17 mouse cellular contexts compared by ENCODE assay signal in genomic region chr1:161925281-161925805, GRCm38 (mm10). TPM values are rescaled to one million over a fixed set of nuclear protein-coding genes. Genes with fewer than 3 reads are reported as not detected.
A peak's percentile ranks its signal among the peaks of the same experiment; 100 is the strongest.
DNase-seq lines count a peak whose midpoint lies in the region; ATAC-seq and TF ChIP-seq lines count a peak whose summit lies in the region.
"Had no signal": no experiment of that assay in that cellular context is flagged by ENCODE, and none has a peak within 500 bp of the region (broad histone marks: within the 10 kb centered on the region; RNA-seq: fewer than 3 reads in every experiment).

No protein-coding gene starts in this region.

- no peaks in the 10 kb centered on the region for H3K36me3 ChIP-seq in embryonic facial prominence, embryonic 14.5 days (ENCODE audit: control insufficient read depth, insufficient read depth, low read length)
- H3K36me3 ChIP-seq in embryonic facial prominence, embryonic 10.5 days (replicated peaks) = no peaks in the 10 kb centered on the region
- H3K36me3 ChIP-seq in lung, embryonic 14.5 days (ENCODE audit: insufficient read depth) = no peaks in the 10 kb centered on the region

- no peak overlapping the region for H3K9ac ChIP-seq in embryonic facial prominence, embryonic 14.5 days (ENCODE audit: low read depth, low read length)
- H3K9ac ChIP-seq in lung, embryonic 14.5 days = no peak overlapping the region

- WGBS in embryonic facial prominence, embryonic 14.5 days = 82% methylated on average over 13 of the region's 13 CpGs
- WGBS in embryonic facial prominence, embryonic 10.5 days = 87% methylated on average over 13 of the region's 13 CpGs
- 43% methylated on average over 13 of the region's 13 CpGs for WGBS in cerebellum, adult 2 months
- 71% methylated on average over 13 of the region's 13 CpGs for whole genome bisulfite sequencing in lung, embryonic 14.5 days

- no peak for TF ChIP-seq CTCF in cerebellum, adult 2 months (IDR thresholded peaks at IDR 0.05; ENCODE audit: borderline replicate concordance, insufficient read depth, low read depth, low read length)
- TF ChIP-seq CTCF in lung, embryonic 14.5 days (IDR thresholded peaks at IDR 0.05; ENCODE audit: low read depth) = no peak

- H3K4me1 ChIP-seq in embryonic facial prominence, embryonic 14.5 days (ENCODE audit: control insufficient read depth, insufficient read depth, low read length) = no peaks in the 10 kb centered on the region
- peaks cover 5% of the 10 kb centered on the region; the same call in 1 of the 2 replicates for H3K4me1 ChIP-seq in embryonic facial prominence, embryonic 10.5 days
- no peaks in the 10 kb centered on the region for H3K4me1 ChIP-seq in cerebellum, adult 2 months (ENCODE audit: control insufficient read depth, insufficient read depth, low read length)
- no peaks in the 10 kb centered on the region for H3K4me1 ChIP-seq in lung, embryonic 14.5 days (ENCODE audit: insufficient read depth)

- no peak overlapping the region for H3K4me2 ChIP-seq in embryonic facial prominence, embryonic 14.5 days (ENCODE audit: low read depth, low read length)
- H3K4me2 ChIP-seq in lung, embryonic 14.5 days = no peak overlapping the region

- no peak for TF ChIP-seq POLR2A in cerebellum, adult 2 months (IDR thresholded peaks at IDR 0.05; ENCODE audit: borderline replicate concordance, insufficient read depth, low read length)

- DNase-seq in embryonic facial prominence, embryonic 14.5 days (ENCODE audit: low spot score) = peak; percentile 23
- DNase-seq in embryonic facial prominence, embryonic 10.5 days (ENCODE audit: low spot score) = no peak
- DNase-seq in Muller cell, postnatal 12 days (ENCODE audit: inconsistent ontology term) = peak; percentile 84
- DNase-seq in cerebellum, adult 2 months = peak; percentile 49 to 71
- DNase-seq in lung, embryonic 14.5 days = peak; percentile 30
- no peak for DNase-seq in layer of hippocampus, adult 9-11 months
- DNase-seq in embryo, embryonic 10.5 days (ENCODE audit: low spot score) = no peak
- DNase-seq: right cerebral cortex, adult 18-20 months had no signal

- H3K4me3 ChIP-seq in embryonic facial prominence, embryonic 14.5 days (ENCODE audit: low read depth, low read length) = no peak overlapping the region
- no peak overlapping the region for H3K4me3 ChIP-seq in embryonic facial prominence, embryonic 10.5 days
- H3K4me3 ChIP-seq in cerebellum, adult 2 months (replicated peaks; ENCODE audit: insufficient read depth, low read depth, low read length) = no peak overlapping the region
- H3K4me3 ChIP-seq in lung, embryonic 14.5 days (ENCODE audit: low read depth, low read length) = no peak overlapping the region
- H3K4me3 ChIP-seq: heart, adult 2 months; myocyte had no signal

- H3K27ac ChIP-seq in embryonic facial prominence, embryonic 14.5 days (replicated peaks; ENCODE audit: low read depth, low read length) = no peak overlapping the region
- no peak overlapping the region for H3K27ac ChIP-seq in embryonic facial prominence, embryonic 10.5 days (replicated peaks)
- no peak overlapping the region for H3K27ac ChIP-seq in cerebellum, adult 2 months (ENCODE audit: insufficient read depth, low read length)
- H3K27ac ChIP-seq in lung, embryonic 14.5 days (ENCODE audit: low read depth) = no peak overlapping the region
- H3K27ac ChIP-seq: heart, adult 2 months; kidney, postnatal 0 days had no signal

- H3K9me3 ChIP-seq in embryonic facial prominence, embryonic 14.5 days (ENCODE audit: control insufficient read depth, low read length) = no peaks in the 10 kb centered on the region
- no peaks in the 10 kb centered on the region for H3K9me3 ChIP-seq in embryonic facial prominence, embryonic 10.5 days
- H3K9me3 ChIP-seq in lung, embryonic 14.5 days (ENCODE audit: low read depth, low read length) = no peaks in the 10 kb centered on the region

- no peaks in the 10 kb centered on the region for H3K27me3 ChIP-seq in embryonic facial prominence, embryonic 14.5 days (replicated peaks; ENCODE audit: control insufficient read depth, insufficient read depth, low read length)
- no peaks in the 10 kb centered on the region for H3K27me3 ChIP-seq in embryonic facial prominence, embryonic 10.5 days (replicated peaks; ENCODE audit: low read depth, poor library complexity, severe bottlenecking)
- H3K27me3 ChIP-seq in cerebellum, adult 2 months (ENCODE audit: control insufficient read depth, insufficient read depth, low read length) = no peaks in the 10 kb centered on the region
- no peaks in the 10 kb centered on the region for H3K27me3 ChIP-seq in lung, embryonic 14.5 days (ENCODE audit: insufficient read depth, low read length)

- ATAC-seq in embryonic facial prominence, embryonic 14.5 days (ENCODE audit: low read depth) = no peak
- no peak; the same call in 1 of the 2 replicates for ATAC-seq in lung, embryonic 14.5 days (ENCODE audit: insufficient read depth)
- ATAC-seq in frontal cortex, adult (ENCODE audit: low TSS enrichment) = no peak

RNA-seq across cellular contexts. Expression of gene Pigc, which starts 43.6 kb away (rescaled TPM):
- polyA plus RNA-seq in embryonic facial prominence, embryonic 14.5 days (2014; fragmentation: Nextera tagmentation; extraction: Ambion mirVana) = 40.8 and 45.8 TPM in 2 replicates
- 27.2 and 27.8 TPM in 2 replicates for polyA plus RNA-seq in embryonic facial prominence, embryonic 10.5 days (2016; fragmentation: Nextera tagmentation; extraction: Ambion mirVana)
- 20.4 and 21.5 TPM in 2 replicates for polyA plus RNA-seq in cerebellum, adult 2 months (2012; rRNA removed)
- polyA plus RNA-seq in lung, embryonic 14.5 days (2014; fragmentation: Nextera tagmentation; extraction: Ambion mirVana) = 35.2 and 40.0 TPM in 2 replicates

RNA-seq across cellular contexts. Expression of gene Suco, which starts 48.9 kb away (rescaled TPM):
- polyA plus RNA-seq in embryonic facial prominence, embryonic 14.5 days (2014; fragmentation: Nextera tagmentation; extraction: Ambion mirVana) = 27.6 and 28.7 TPM in 2 replicates
- polyA plus RNA-seq in embryonic facial prominence, embryonic 10.5 days (2016; fragmentation: Nextera tagmentation; extraction: Ambion mirVana) = 26.6 and 32.5 TPM in 2 replicates
- polyA plus RNA-seq in cerebellum, adult 2 months (2012; rRNA removed) = 15.1 and 17.3 TPM in 2 replicates
- polyA plus RNA-seq in lung, embryonic 14.5 days (2014; fragmentation: Nextera tagmentation; extraction: Ambion mirVana) = 20.1 and 27.9 TPM in 2 replicates

RNA-seq across cellular contexts. Expression of gene 4930558K02Rik, which starts 54.1 kb away (rescaled TPM):
- not detected in 2 replicates for polyA plus RNA-seq in embryonic facial prominence, embryonic 14.5 days (2014; fragmentation: Nextera tagmentation; extraction: Ambion mirVana)
- polyA plus RNA-seq in embryonic facial prominence, embryonic 10.5 days (2016; fragmentation: Nextera tagmentation; extraction: Ambion mirVana) = not detected in 2 replicates
- polyA plus RNA-seq in cerebellum, adult 2 months (2012; rRNA removed) = not detected in 2 replicates
- polyA plus RNA-seq in lung, embryonic 14.5 days (2014; fragmentation: Nextera tagmentation; extraction: Ambion mirVana) = not detected in 2 replicates
- polyA plus RNA-seq: C2C12; embryonic facial prominence, embryonic 11.5 days; heart, adult 2 months; intestine, embryonic 14.5 days; kidney, postnatal 0 days; limb, embryonic 11.5 days; liver, embryonic 16.5 days; myocyte had no signal

Comparison
In these comparisons a context has a peak if more than half of its experiments do, and no peak if none do; other contexts are left out.
1. DNase-seq: peak in embryonic facial prominence, embryonic 14.5 days (single experiment), Muller cell, postnatal 12 days (single experiment), cerebellum, adult 2 months (2 of 2) and lung, embryonic 14.5 days (single experiment); none in embryonic facial prominence, embryonic 10.5 days (single experiment), layer of hippocampus, adult 9-11 months (single experiment) and embryo, embryonic 10.5 days (single experiment).